Comparison of ENCODE assay signal across 8 mouse cellular contexts in the genomic region with DNA sequence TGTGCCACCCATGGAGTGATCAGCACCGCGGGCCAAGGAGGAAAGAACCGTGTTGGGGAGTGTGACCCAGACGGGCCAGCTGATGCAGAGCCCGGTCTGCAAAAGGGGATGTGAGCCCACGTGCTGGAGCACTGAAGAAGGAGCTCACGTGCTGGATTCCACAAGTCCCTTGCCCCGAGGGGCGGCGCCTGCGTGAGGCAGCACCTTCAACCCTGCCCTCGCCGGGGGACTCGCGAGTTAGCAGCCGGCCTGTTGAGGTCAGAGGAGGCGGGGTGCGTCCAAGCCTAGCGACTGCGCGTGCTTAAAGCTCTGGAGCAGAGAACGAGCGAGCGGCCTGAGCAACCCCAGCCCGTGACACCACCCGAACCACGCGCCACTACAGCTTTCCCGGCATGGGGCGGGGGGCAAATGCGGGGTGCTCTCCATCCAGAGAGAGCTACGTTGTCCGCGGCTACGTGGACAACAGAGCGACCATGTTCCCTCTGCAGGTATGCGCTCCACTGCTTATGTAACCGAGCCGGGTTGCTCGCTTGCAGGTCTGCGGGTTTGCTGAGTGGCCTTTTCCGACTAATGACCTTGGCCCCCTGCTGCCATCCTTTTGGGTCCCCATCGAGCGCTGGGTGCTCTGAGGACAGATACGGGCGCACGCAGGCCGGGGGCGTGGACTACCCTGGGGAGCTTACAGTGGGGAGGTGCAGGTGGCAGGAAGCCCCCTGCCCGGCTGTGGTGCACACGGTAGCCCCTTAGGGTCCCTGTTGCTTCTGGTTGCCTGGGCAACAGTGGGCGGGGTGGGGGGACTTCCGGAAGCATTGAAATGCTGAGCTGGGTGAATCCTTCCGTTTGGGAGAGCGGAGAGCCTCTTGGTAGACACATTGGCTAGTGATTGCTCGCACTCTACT. TPM values are rescaled to one million over a fixed set of nuclear protein-coding genes. Genes with fewer than 3 reads are reported as not detected.
A peak's percentile ranks its signal among the peaks of the same experiment; 100 is the strongest.
DNase-seq lines count a peak whose midpoint lies in the region; ATAC-seq and TF ChIP-seq lines count a peak whose summit lies in the region.

No protein-coding gene starts in this region.

- TF ChIP-seq CTCF in lung, adult 2 months (IDR thresholded peaks at IDR 0.05; ENCODE audit: insufficient read depth, low read length) = no peak

- peaks cover 8% of the 10 kb centered on the region for H3K27me3 ChIP-seq in embryonic facial prominence, embryonic 12.5 days
- peaks cover 6% of the 10 kb centered on the region; the same call in 1 of the 2 replicates for H3K27me3 ChIP-seq in heart, embryonic 11.5 days (ENCODE audit: control insufficient read depth, insufficient read depth, low read length)
- peaks cover 2% of the 10 kb centered on the region for H3K27me3 ChIP-seq in kidney, embryonic 14.5 days (ENCODE audit: control insufficient read depth, insufficient read depth, low read length)
- H3K27me3 ChIP-seq in neural tube, embryonic 14.5 days (ENCODE audit: control insufficient read depth, insufficient read depth, low read length) = 0 out of 2 replicates have a peak, but pooled peaks cover 3% of the 10 kb centered on the region

- ATAC-seq in embryonic facial prominence, embryonic 12.5 days (ENCODE audit: insufficient number of reproducible peaks, insufficient read depth, low FRiP score, low TSS enrichment) = no peak
- ATAC-seq in heart, embryonic 11.5 days (replicated peaks; ENCODE audit: insufficient number of reproducible peaks, low FRiP score, low TSS enrichment) = peak; percentile 79
- ATAC-seq in kidney, embryonic 14.5 days (ENCODE audit: low FRiP score, low TSS enrichment) = peak; percentile 53
- peak; percentile 48 for ATAC-seq in neural tube, embryonic 14.5 days (ENCODE audit: low read depth)

- peak overlapping the region; percentile 41 for H3K9ac ChIP-seq in embryonic facial prominence, embryonic 12.5 days
- peak overlapping the region; percentile 70 for H3K9ac ChIP-seq in heart, embryonic 11.5 days (ENCODE audit: low read depth, low read length)
- peak overlapping the region; percentile 45 for H3K9ac ChIP-seq in kidney, embryonic 14.5 days (ENCODE audit: low read depth, low read length)
- H3K9ac ChIP-seq in neural tube, embryonic 14.5 days (replicated peaks; ENCODE audit: low read depth, low read length) = peak overlapping the region; percentile 53

- peak overlapping the region; percentile 44 for H3K4me3 ChIP-seq in embryonic facial prominence, embryonic 12.5 days
- peak overlapping the region; percentile 50 for H3K4me3 ChIP-seq in heart, embryonic 11.5 days (ENCODE audit: low read depth, low read length)
- peak overlapping the region; percentile 49 for H3K4me3 ChIP-seq in kidney, embryonic 14.5 days (ENCODE audit: low read length)
- H3K4me3 ChIP-seq in lung, adult 2 months (replicated peaks; ENCODE audit: extremely low read depth, low read depth, low read length) = peak overlapping the region; percentile 53
- H3K4me3 ChIP-seq in neural tube, embryonic 14.5 days (ENCODE audit: low read depth, low read length) = peak overlapping the region; percentile 47

- H3K9me3 ChIP-seq in embryonic facial prominence, embryonic 12.5 days = no peaks in the 10 kb centered on the region
- no peaks in the 10 kb centered on the region for H3K9me3 ChIP-seq in heart, embryonic 11.5 days (replicated peaks; ENCODE audit: control insufficient read depth, low read length)
- H3K9me3 ChIP-seq in kidney, embryonic 14.5 days (ENCODE audit: control insufficient read depth, low read length) = no peaks in the 10 kb centered on the region
- no peaks in the 10 kb centered on the region for H3K9me3 ChIP-seq in neural tube, embryonic 14.5 days (ENCODE audit: control insufficient read depth, low read length)

- peak; percentile 20; the same call in 1 of the 2 replicates for TF ChIP-seq POLR2A in lung, adult 2 months (IDR thresholded peaks at IDR 0.05; ENCODE audit: borderline replicate concordance, extremely low read depth, low read depth, low read length)

- peak; percentile 46 to 50 for DNase-seq in B cell, adult 2 months
- DNase-seq in adrenal gland, adult 8-10 months = peak; percentile 90
- DNase-seq in lung, adult 2 months = peak; percentile 61
- peak; percentile 74 to 82 for DNase-seq in thymus, postnatal 36 days

- peak overlapping the region; percentile 89 for H3K4me2 ChIP-seq in embryonic facial prominence, embryonic 12.5 days (replicated peaks)
- peak overlapping the region; percentile 94 for H3K4me2 ChIP-seq in heart, embryonic 11.5 days
- peak overlapping the region; percentile 98 for H3K4me2 ChIP-seq in kidney, embryonic 14.5 days (replicated peaks; ENCODE audit: low read depth, low read length)
- peak overlapping the region; percentile 99 for H3K4me2 ChIP-seq in neural tube, embryonic 14.5 days (ENCODE audit: low read depth, low read length)

- WGBS in embryonic facial prominence, embryonic 12.5 days = under 1% methylated on average over 56 of the region's 56 CpGs
- WGBS in heart, embryonic 11.5 days (ENCODE audit: insufficient replicate concordance) = 1% methylated on average over 56 of the region's 56 CpGs
- WGBS in kidney, embryonic 14.5 days = under 1% methylated on average over 56 of the region's 56 CpGs
- 4% methylated on average over 56 of the region's 56 CpGs for WGBS in lung, adult 2 months
- under 1% methylated on average over 56 of the region's 56 CpGs for WGBS in neural tube, embryonic 14.5 days

- H3K27ac ChIP-seq in embryonic facial prominence, embryonic 12.5 days = no peak overlapping the region
- H3K27ac ChIP-seq in heart, embryonic 11.5 days (ENCODE audit: low read depth, low read length) = 0 out of 2 replicates have a peak overlapping the region, but pooled peaks have one; percentile 57
- H3K27ac ChIP-seq in kidney, embryonic 14.5 days (ENCODE audit: low read depth, low read length) = no peak overlapping the region
- no peak overlapping the region for H3K27ac ChIP-seq in neural tube, embryonic 14.5 days (ENCODE audit: low read depth, low read length)

- H3K4me1 ChIP-seq in embryonic facial prominence, embryonic 12.5 days = peaks cover 35% of the 10 kb centered on the region
- peaks cover 15% of the 10 kb centered on the region for H3K4me1 ChIP-seq in heart, embryonic 11.5 days (ENCODE audit: control insufficient read depth, insufficient read depth, low read length)
- H3K4me1 ChIP-seq in kidney, embryonic 14.5 days (ENCODE audit: control insufficient read depth, insufficient read depth, low read length) = peaks cover 27% of the 10 kb centered on the region
- H3K4me1 ChIP-seq in lung, adult 2 months (ENCODE audit: control insufficient read depth, insufficient read depth, low read length) = peaks cover 13% of the 10 kb centered on the region
- H3K4me1 ChIP-seq in neural tube, embryonic 14.5 days (ENCODE audit: control insufficient read depth, insufficient read depth, low read length) = peaks cover 7% of the 10 kb centered on the region

- no peaks in the 10 kb centered on the region for H3K36me3 ChIP-seq in embryonic facial prominence, embryonic 12.5 days
- H3K36me3 ChIP-seq in heart, embryonic 11.5 days (ENCODE audit: control insufficient read depth, insufficient read depth, low read length) = no peaks in the 10 kb centered on the region
- no peaks in the 10 kb centered on the region for H3K36me3 ChIP-seq in kidney, embryonic 14.5 days (ENCODE audit: control insufficient read depth, insufficient read depth, low read length)
- no peaks in the 10 kb centered on the region for H3K36me3 ChIP-seq in neural tube, embryonic 14.5 days (ENCODE audit: control insufficient read depth, insufficient read depth, low read length)

RNA-seq across cellular contexts. Expression of a gene that starts 52.9 kb away (rescaled TPM):
- 10 to 100 TPM in 1 of 4 experiments, 1 to 10 TPM in 3; 5.7 to 10.7 (median 7.3) TPM for total RNA-seq in adrenal gland, adult 8-10 months (2022)
- polyA plus RNA-seq in embryonic facial prominence, embryonic 12.5 days (2016; fragmentation: Nextera tagmentation; extraction: Ambion mirVana) = 22.1 and 23.0 TPM in 2 replicates
- polyA plus RNA-seq in heart, embryonic 11.5 days (2014; fragmentation: Nextera tagmentation; extraction: Ambion mirVana) = 6.8 and 6.9 TPM in 2 replicates
- 15.9 and 16.9 TPM in 2 replicates for polyA plus RNA-seq in kidney, embryonic 14.5 days (2014; fragmentation: Nextera tagmentation; extraction: Ambion mirVana)
- 98.6 and 107 TPM in 2 replicates for polyA plus RNA-seq in lung, adult 2 months (2012; rRNA removed)
- polyA plus RNA-seq in neural tube, embryonic 14.5 days (2014; fragmentation: Nextera tagmentation; extraction: Ambion mirVana) = 8.0 and 8.3 TPM in 2 replicates
